9 mouse cellular contexts compared by ENCODE assay signal in genomic region chr15:103093655-103094054, GRCm38 (mm10).
DNase-seq lines count a peak whose midpoint lies in the region; ATAC-seq and TF ChIP-seq lines count a peak whose summit lies in the region.
"Had no signal": no experiment of that assay in that cellular context is flagged by ENCODE, and none has a peak within 500 bp of the region (broad histone marks: within the 10 kb centered on the region; RNA-seq: fewer than 3 reads in every experiment).

No protein-coding gene starts in this region.

- H3K27ac ChIP-seq in midbrain, embryonic 16.5 days (ENCODE audit: low read length), result no peak overlapping the region
- H3K27ac ChIP-seq in midbrain, embryonic 11.5 days (ENCODE audit: low read depth, low read length), result no peak overlapping the region
- no peak overlapping the region for H3K27ac ChIP-seq in thymus, adult 2 months (ENCODE audit: control insufficient read depth, insufficient read depth, low read length)
- no peak overlapping the region for H3K27ac ChIP-seq in lung, postnatal 0 days (ENCODE audit: low read length)
- H3K27ac ChIP-seq: macrophage had no signal

- no peaks in the 10 kb centered on the region; the same call in 1 of the 2 replicates for H3K4me1 ChIP-seq in midbrain, embryonic 16.5 days (ENCODE audit: control insufficient read depth, insufficient read depth, low read length)
- no peaks in the 10 kb centered on the region for H3K4me1 ChIP-seq in midbrain, embryonic 11.5 days (ENCODE audit: control insufficient read depth, insufficient read depth, low read length)
- no peaks in the 10 kb centered on the region for H3K4me1 ChIP-seq in thymus, adult 2 months (replicated peaks; ENCODE audit: control insufficient read depth, insufficient read depth, low read length)
- H3K4me1 ChIP-seq in lung, postnatal 0 days (ENCODE audit: insufficient read depth, low read depth, low read length), result no peaks in the 10 kb centered on the region

- no peak overlapping the region for H3K9ac ChIP-seq in midbrain, embryonic 16.5 days (ENCODE audit: low read depth, low read length)
- H3K9ac ChIP-seq in midbrain, embryonic 11.5 days (ENCODE audit: low read length), result no peak overlapping the region
- no peak overlapping the region for H3K9ac ChIP-seq in lung, postnatal 0 days (replicated peaks; ENCODE audit: low read depth)

- H3K9me3 ChIP-seq in midbrain, embryonic 16.5 days (replicated peaks; ENCODE audit: control insufficient read depth, low read length, poor library complexity, severe bottlenecking), result no peaks in the 10 kb centered on the region
- no peaks in the 10 kb centered on the region for H3K9me3 ChIP-seq in midbrain, embryonic 11.5 days (ENCODE audit: control insufficient read depth, low read length)
- no peaks in the 10 kb centered on the region for H3K9me3 ChIP-seq in lung, postnatal 0 days (ENCODE audit: low read length)

- 65% methylated on average over 12 of the region's 12 CpGs for WGBS in midbrain, embryonic 16.5 days
- 77% methylated on average over 12 of the region's 12 CpGs for WGBS in midbrain, embryonic 11.5 days
- 80% methylated on average over 12 of the region's 12 CpGs for WGBS in thymus, adult 2 months
- 60% methylated on average over 12 of the region's 12 CpGs for WGBS in lung, postnatal 0 days

- H3K4me3 ChIP-seq in midbrain, embryonic 16.5 days (ENCODE audit: low read depth, low read length), result no peak overlapping the region
- H3K4me3 ChIP-seq in midbrain, embryonic 11.5 days (ENCODE audit: low read depth, low read length), result no peak overlapping the region
- no peak overlapping the region for H3K4me3 ChIP-seq in thymus, adult 2 months (ENCODE audit: control insufficient read depth, insufficient read depth, low read length)
- no peak overlapping the region for H3K4me3 ChIP-seq in lung, postnatal 0 days (ENCODE audit: low read depth, low read length)

- peaks cover 44% of the 10 kb centered on the region for H3K27me3 ChIP-seq in midbrain, embryonic 16.5 days (ENCODE audit: control insufficient read depth, insufficient read depth, low read depth, low read length)
- H3K27me3 ChIP-seq in midbrain, embryonic 11.5 days (ENCODE audit: control insufficient read depth, insufficient read depth, low read length), result peaks cover 18% of the 10 kb centered on the region
- H3K27me3 ChIP-seq in thymus, adult 2 months (ENCODE audit: control insufficient read depth, insufficient read depth, low read length), result no peaks in the 10 kb centered on the region
- H3K27me3 ChIP-seq in lung, postnatal 0 days (replicated peaks; ENCODE audit: insufficient read depth, low read length), result 0 out of 2 replicates have a peak, but pooled peaks cover 2% of the 10 kb centered on the region

- TF ChIP-seq CTCF in thymus, adult 2 months (IDR thresholded peaks at IDR 0.05; ENCODE audit: borderline replicate concordance, control insufficient read depth, extremely low read depth, insufficient read depth, low read length, poor library complexity), result no peak
- no peak for TF ChIP-seq CTCF in lung, postnatal 0 days (IDR thresholded peaks at IDR 0.05)

- peak; percentile 39; the same call in 1 of the 2 replicates for ATAC-seq in midbrain, embryonic 16.5 days
- ATAC-seq in midbrain, embryonic 11.5 days (ENCODE audit: low FRiP score), result no peak
- ATAC-seq in lung, postnatal 0 days, result no peak

- no peaks in the 10 kb centered on the region for H3K36me3 ChIP-seq in midbrain, embryonic 16.5 days (ENCODE audit: control insufficient read depth, insufficient read depth, low read length)
- H3K36me3 ChIP-seq in midbrain, embryonic 11.5 days (ENCODE audit: control insufficient read depth, insufficient read depth, low read length), result no peaks in the 10 kb centered on the region
- H3K36me3 ChIP-seq in thymus, adult 2 months (ENCODE audit: control insufficient read depth, insufficient read depth, low read length), result no peaks in the 10 kb centered on the region
- H3K36me3 ChIP-seq in lung, postnatal 0 days (ENCODE audit: insufficient read depth, low read length), result no peaks in the 10 kb centered on the region

- TF ChIP-seq POLR2A in thymus, adult 2 months (IDR thresholded peaks at IDR 0.05; ENCODE audit: control insufficient read depth, extremely low read depth, insufficient read depth, low read length, poor library complexity), result no peak

- TF ChIP-seq EP300 in lung, postnatal 0 days (IDR thresholded peaks at IDR 0.05), result no peak

- peak; percentile 63 for DNase-seq in adrenal gland, postnatal 10 days
- DNase-seq in adrenal gland, postnatal 4 days (ENCODE audit: low spot score in 2 of 2), result no peak
- no peak for DNase-seq in midbrain, embryonic 11.5 days (ENCODE audit: low spot score, missing footprints)
- peak; percentile 66 to 74 for DNase-seq in left cerebral cortex, adult 18-20 months (ENCODE audit: low spot score in 2 of 2)
- DNase-seq in skeletal muscle tissue, adult 2 months (ENCODE audit: low read depth, low spot score), result peak; percentile 87
- DNase-seq in thymus, adult 2 months, result no peak
- no peak for DNase-seq in lung, postnatal 0 days (ENCODE audit: low spot score)

- H3K4me2 ChIP-seq in midbrain, embryonic 16.5 days (ENCODE audit: low read length), result no peak overlapping the region
- no peak overlapping the region for H3K4me2 ChIP-seq in midbrain, embryonic 11.5 days
- no peak overlapping the region for H3K4me2 ChIP-seq in lung, postnatal 0 days (replicated peaks; ENCODE audit: low read depth, low read length)

Comparison
In these comparisons a context has a peak if more than half of its experiments do, and no peak if none do; other contexts are left out.
1. DNase-seq: peak in adrenal gland, postnatal 10 days (single experiment), left cerebral cortex, adult 18-20 months (2 of 2) and skeletal muscle tissue, adult 2 months (single experiment); none in adrenal gland, postnatal 4 days (0 of 2), midbrain, embryonic 11.5 days (single experiment), thymus, adult 2 months (single experiment) and lung, postnatal 0 days (single experiment).